Mouse (Mus musculus) forebrain, embryonic 13.5 days (tissue): Measurements from ENCODE around the gene Myh9. TPM values are rescaled to one million over a fixed set of nuclear protein-coding genes. Genes with fewer than 3 reads are reported as not detected.
A peak's percentile ranks its signal among the peaks of the same experiment; 100 is the strongest.

ENCODE experiments used
- ATAC-seq: fragments of 200-750 bp; cut with Nextera tagmentation; 2 replicates; pipeline ENCODE4 v1.8.0; 2017
- H3K27ac ChIP-seq: fragments of 300-500 bp; sonication (generic); 2 replicates; pipeline ENCODE4 v1.5.1; 2015; ENCODE audit warnings: inconsistent platforms, mild to moderate bottlenecking, moderate library complexity
- H3K27me3 ChIP-seq: fragments of 300-500 bp; sonication (generic); 2 replicates; pipeline ENCODE4 v1.6.1; 2015; ENCODE audit warnings: mild to moderate bottlenecking, inconsistent platforms
- H3K36me3 ChIP-seq: fragments of 300-500 bp; sonication (generic); 2 replicates; pipeline ENCODE4 v1.6.1; 2015; ENCODE audit warnings: mild to moderate bottlenecking, inconsistent platforms; ENCODE audit not compliant: poor library complexity, severe bottlenecking
- H3K4me1 ChIP-seq: fragments of 300-500 bp; sonication (generic); 2 replicates; pipeline ENCODE4 v1.6.1; 2015; ENCODE audit warnings: inconsistent platforms
- H3K4me2 ChIP-seq: fragments of 300-500 bp; sonication (generic); 2 replicates; pipeline ENCODE4 v1.6.1; 2015; ENCODE audit warnings: inconsistent platforms, mild to moderate bottlenecking, moderate library complexity
- H3K4me3 ChIP-seq: fragments of 300-500 bp; sonication (generic); 2 replicates; pipeline ENCODE4 v1.5.1; 2015; ENCODE audit warnings: mild to moderate bottlenecking, inconsistent platforms
- H3K9ac ChIP-seq: fragments of 300-500 bp; sonication (generic); 2 replicates; pipeline ENCODE4 v1.6.1; 2015; ENCODE audit warnings: mild to moderate bottlenecking, inconsistent platforms
- H3K9me3 ChIP-seq: fragments of 300-500 bp; sonication (generic); replicated peaks from 2 replicates; pipeline ENCODE4 v1.6.1; 2016; ENCODE audit warnings: inconsistent platforms
- WGBS: fragments of 180-500 bp; shearing (Covaris S2); methylation state at CpG from one replicate; pipeline ENCODE4 v1.1.7; 2015; 5-methylcytosine and 5-hydroxymethylcytosine counted together
- polyA plus RNA-seq: library from polyadenylated mRNA; unstranded; fragments of >200 nt; fragmentation: Nextera tagmentation; extraction: Ambion mirVana; gene quantifications from 2 replicates; pipeline ENCODE4 v1.2.1, GENCODE M21; 2015

Myh9 gene
- polyA plus RNA-seq, 1 experiment from 2014 or later: 13.4 TPM

DNA sequence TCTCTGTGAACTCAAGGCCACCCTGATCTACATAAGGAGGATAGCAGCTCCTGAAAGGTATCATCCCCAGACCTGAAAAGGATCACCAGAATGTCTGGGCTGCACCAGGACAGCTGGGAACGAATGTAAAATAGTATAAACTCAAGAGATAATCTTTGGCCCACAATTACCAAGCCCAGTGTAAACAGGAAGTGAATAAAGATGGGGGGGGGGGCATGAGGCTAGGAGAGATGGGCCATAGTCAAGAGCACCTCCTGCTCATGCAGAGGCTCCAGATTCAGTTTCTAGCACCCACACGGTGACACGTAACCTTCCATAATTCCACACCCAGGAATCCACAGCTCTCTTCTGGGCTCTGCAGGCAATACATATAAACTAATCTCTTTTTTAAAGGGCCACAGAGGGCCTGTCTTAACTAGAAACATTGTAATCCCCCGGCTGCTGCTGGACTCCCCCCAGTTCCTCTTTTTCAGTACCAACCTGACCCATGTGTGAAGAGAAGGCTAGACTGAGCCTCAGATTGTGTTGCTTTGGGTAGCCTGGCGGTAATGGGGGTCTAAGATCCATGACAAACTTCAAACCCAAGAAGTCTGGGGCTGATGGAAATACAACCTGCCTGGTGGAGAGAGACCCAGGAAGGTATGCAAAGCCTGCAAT is 11.4 kb downstream of the Myh9 start:
- ATAC-seq: no peak
- WGBS: 90% methylated on average over 5 of the region's 5 CpGs
- peaks cover 12% of the 10 kb centered on the region; the same call in 1 of the 2 replicates for H3K36me3 ChIP-seq
- H3K27ac ChIP-seq: no peak overlapping the region
- H3K27me3 ChIP-seq: no peaks in the 10 kb centered on the region
- no peak overlapping the region for H3K4me3 ChIP-seq
- no peak overlapping the region for H3K9ac ChIP-seq
- H3K4me2 ChIP-seq: no peak overlapping the region
- no peaks in the 10 kb centered on the region for H3K9me3 ChIP-seq
- H3K4me1 ChIP-seq: peaks cover 14% of the 10 kb centered on the region

DNA sequence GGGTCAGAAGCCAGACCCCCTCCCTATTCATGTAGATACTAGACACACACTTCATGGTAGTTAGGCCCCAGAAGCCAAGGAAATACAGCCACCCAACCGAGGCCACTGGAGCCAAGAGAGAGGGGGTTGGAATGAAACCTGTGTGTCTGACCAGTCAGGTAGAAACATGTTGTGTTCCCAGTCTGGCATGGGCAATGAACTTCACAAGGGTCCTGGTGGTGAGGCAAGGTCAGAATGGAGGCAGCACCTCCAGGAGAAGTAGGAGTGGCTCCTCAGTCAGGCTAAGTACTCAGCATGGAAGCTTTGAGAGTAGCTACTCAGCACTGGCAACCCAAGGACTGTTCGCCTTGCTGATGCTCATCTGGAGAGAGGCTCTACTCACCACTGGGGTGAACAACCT is 12.4 kb downstream of the Myh9 start:
- no peaks in the 10 kb centered on the region for H3K27me3 ChIP-seq
- H3K9me3 ChIP-seq: no peaks in the 10 kb centered on the region
- peaks cover 14% of the 10 kb centered on the region for H3K4me1 ChIP-seq
- H3K9ac ChIP-seq: no peak overlapping the region
- no peak overlapping the region for H3K4me2 ChIP-seq
- H3K36me3 ChIP-seq: peaks cover 12% of the 10 kb centered on the region; the same call in 1 of the 2 replicates
- no peak overlapping the region for H3K4me3 ChIP-seq
- WGBS: 65% methylated on average over 2 of the region's 2 CpGs
- H3K27ac ChIP-seq: no peak overlapping the region
- ATAC-seq: no peak

- 94% methylated on average over 6 of the region's 6 CpGs for WGBS
- H3K27ac ChIP-seq: no peak overlapping the region
- H3K9ac ChIP-seq: no peak overlapping the region
- H3K4me2 ChIP-seq: no peak overlapping the region
- H3K4me1 ChIP-seq: peaks cover 14% of the 10 kb centered on the region
- H3K9me3 ChIP-seq: no peaks in the 10 kb centered on the region
- peaks cover 12% of the 10 kb centered on the region; the same call in 1 of the 2 replicates for H3K36me3 ChIP-seq
- no peaks in the 10 kb centered on the region for H3K27me3 ChIP-seq
- ATAC-seq: no peak
- no peak overlapping the region for H3K4me3 ChIP-seq
Observed at GRCm38 (mm10) chr15:77828910-77829309, 13.1 kb downstream of the Myh9 start.

DNA sequence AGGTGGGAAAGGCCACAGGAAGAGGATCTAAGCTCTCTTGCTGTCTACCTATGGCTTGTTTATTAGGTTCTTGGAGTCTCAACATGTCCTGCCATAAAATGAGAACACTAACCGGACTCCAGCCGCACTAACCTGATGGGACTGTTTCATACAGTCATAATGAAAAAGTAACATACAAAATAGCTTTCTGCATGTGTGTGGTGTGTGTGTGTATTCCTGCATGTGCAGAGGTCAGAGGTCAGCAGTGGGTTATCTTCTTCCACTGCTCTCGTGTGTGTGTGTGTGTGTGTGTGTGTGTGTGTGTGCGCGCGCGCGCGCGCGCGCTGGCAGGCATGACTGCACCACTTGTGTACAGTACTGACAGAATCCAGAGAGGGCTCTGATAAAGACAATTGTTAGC is 13.7 kb downstream of the Myh9 start:
- peaks cover 18% of the 10 kb centered on the region for H3K4me1 ChIP-seq
- peaks cover 12% of the 10 kb centered on the region; the same call in 1 of the 2 replicates for H3K36me3 ChIP-seq
- 92% methylated on average over 12 of the region's 12 CpGs for whole genome bisulfite sequencing
- H3K4me2 ChIP-seq: no peak overlapping the region
- H3K27ac ChIP-seq: peak overlapping the region; percentile 25; the same call in 1 of the 2 replicates
- no peaks in the 10 kb centered on the region for H3K27me3 ChIP-seq
- no peak for ATAC-seq
- no peak overlapping the region for H3K4me3 ChIP-seq
- no peak overlapping the region for H3K9ac ChIP-seq
- H3K9me3 ChIP-seq: no peaks in the 10 kb centered on the region

DNA sequence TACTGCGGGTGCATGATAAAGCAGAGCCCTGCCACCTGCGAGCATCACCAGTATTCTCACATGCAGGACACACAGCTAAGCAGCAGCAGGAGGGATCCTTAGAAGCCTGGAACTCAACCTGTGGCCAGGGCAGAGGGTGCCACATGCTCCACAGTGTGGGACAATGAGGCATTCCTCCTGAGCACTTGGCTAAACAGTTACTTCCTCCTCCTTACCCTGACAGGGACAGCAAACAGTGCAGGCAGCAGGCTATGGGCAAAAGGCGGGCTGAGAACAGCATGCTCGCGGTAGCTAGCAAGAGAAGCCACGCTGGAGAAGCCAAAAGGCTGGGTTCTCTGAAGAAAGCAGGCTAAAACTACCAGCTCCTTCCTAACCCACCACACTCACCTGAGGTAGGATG is 14.2 kb downstream of the Myh9 start:
- 14% methylated on average over 6 of the region's 6 CpGs for WGBS
- ATAC-seq: no peak
- Histone ChIP-seq H3K9ac (no peak overlapping the region), H3K27ac (peak overlapping the region; percentile 25; the same call in 1 of the 2 replicates), H3K4me2 (no peak overlapping the region), H3K9me3 (no peaks in the 10 kb centered on the region), H3K4me1 (peaks cover 18% of the 10 kb centered on the region), H3K4me3 (no peak overlapping the region), H3K36me3 (peaks cover 12% of the 10 kb centered on the region; the same call in 1 of the 2 replicates), H3K27me3 (no peaks in the 10 kb centered on the region)

- WGBS: 16% methylated on average over 7 of the region's 7 CpGs
- no peak overlapping the region for H3K4me3 ChIP-seq
- H3K4me1 ChIP-seq: peaks cover 20% of the 10 kb centered on the region
- peak overlapping the region; percentile 35; the same call in 1 of the 2 replicates for H3K27ac ChIP-seq
- no peak overlapping the region for H3K9ac ChIP-seq
- no peaks in the 10 kb centered on the region for H3K9me3 ChIP-seq
- H3K4me2 ChIP-seq: no peak overlapping the region
- H3K27me3 ChIP-seq: no peaks in the 10 kb centered on the region
- no peak for ATAC-seq
- peaks cover 10% of the 10 kb centered on the region; the same call in 1 of the 2 replicates for H3K36me3 ChIP-seq
Observed at GRCm38 (mm10) chr15:77827379-77827778, 14.6 kb downstream of the Myh9 start.

- no peak overlapping the region for H3K4me2 ChIP-seq
- WGBS: 91% methylated on average over 1 of the region's 1 CpGs
- no peak overlapping the region for H3K9ac ChIP-seq
- H3K36me3 ChIP-seq: no peaks in the 10 kb centered on the region
- H3K27ac ChIP-seq: no peak overlapping the region
- no peak for ATAC-seq
- peaks cover 39% of the 10 kb centered on the region for H3K4me1 ChIP-seq
- no peaks in the 10 kb centered on the region for H3K27me3 ChIP-seq
- no peaks in the 10 kb centered on the region for H3K9me3 ChIP-seq
- H3K4me3 ChIP-seq: no peak overlapping the region
Observed at GRCm38 (mm10) chr15:77825382-77825781, 16.6 kb downstream of the Myh9 start.

DNA sequence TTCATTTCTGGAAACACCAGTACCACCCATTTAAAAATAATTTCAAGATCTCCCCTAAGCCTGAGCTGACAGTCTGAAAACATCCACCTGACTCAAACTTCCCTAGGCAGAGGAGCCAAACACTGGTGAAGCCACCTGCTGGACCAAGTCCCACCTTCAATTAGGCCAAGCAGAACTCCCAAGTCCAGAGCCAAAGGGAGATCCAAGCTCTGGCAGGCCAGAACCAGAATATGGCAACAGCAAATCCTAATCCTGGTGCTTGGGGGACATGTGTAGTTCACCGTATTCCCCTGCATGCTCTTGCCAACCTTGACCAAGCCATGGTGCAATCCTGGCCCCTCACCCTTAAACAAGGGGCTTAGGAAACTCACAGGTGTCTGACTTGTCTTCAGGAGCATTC is 17.7 kb downstream of the Myh9 start:
- no peaks in the 10 kb centered on the region for H3K27me3 ChIP-seq
- ATAC-seq: no peak
- H3K4me3 ChIP-seq: no peak overlapping the region
- H3K36me3 ChIP-seq: no peaks in the 10 kb centered on the region
- no peak overlapping the region for H3K4me2 ChIP-seq
- no peak overlapping the region for H3K9ac ChIP-seq
- H3K9me3 ChIP-seq: no peaks in the 10 kb centered on the region
- WGBS: 90% methylated on average over 1 of the region's 1 CpGs
- peaks cover 45% of the 10 kb centered on the region for H3K4me1 ChIP-seq
- no peak overlapping the region for H3K27ac ChIP-seq

GRCm38 (mm10) chr15:77823634-77824033 is 18.3 kb downstream of the Myh9 start:
- peaks cover 45% of the 10 kb centered on the region for H3K4me1 ChIP-seq
- 78% methylated on average over 3 of the region's 3 CpGs for WGBS

GRCm38 (mm10) chr15:77823196-77823595 is 18.8 kb downstream of the Myh9 start:
- Histone ChIP-seq H3K9me3 (no peaks in the 10 kb centered on the region), H3K4me2 (no peak overlapping the region), H3K4me3 (no peak overlapping the region), H3K36me3 (no peaks in the 10 kb centered on the region), H3K4me1 (peaks cover 45% of the 10 kb centered on the region), H3K27me3 (no peaks in the 10 kb centered on the region), H3K9ac (0 out of 2 replicates have a peak overlapping the region, but pooled peaks have one; percentile 12), H3K27ac (no peak overlapping the region)
- ATAC-seq: no peak
- WGBS: 77% methylated on average over 6 of the region's 6 CpGs

More at GRCm38 (mm10) chr15:77823634-77824033, 18.3 kb downstream of the Myh9 start:
- Histone ChIP-seq H3K4me3 (no peak overlapping the region), H3K36me3 (no peaks in the 10 kb centered on the region), H3K9ac (no peak overlapping the region), H3K9me3 (no peaks in the 10 kb centered on the region), H3K27ac (no peak overlapping the region), H3K4me2 (no peak overlapping the region), H3K27me3 (no peaks in the 10 kb centered on the region)
- ATAC-seq: no peak

GRCm38 (mm10) chr15:77822671-77823070 is 19.3 kb downstream of the Myh9 start:
- Histone ChIP-seq H3K4me1 (peaks cover 43% of the 10 kb centered on the region), H3K4me3 (no peak overlapping the region), H3K9me3 (no peaks in the 10 kb centered on the region), H3K36me3 (no peaks in the 10 kb centered on the region), H3K27ac (no peak overlapping the region), H3K4me2 (no peak overlapping the region), H3K27me3 (no peaks in the 10 kb centered on the region), H3K9ac (no peak overlapping the region)
- ATAC-seq: no peak
- WGBS: 75% methylated on average over 2 of the region's 2 CpGs

DNA sequence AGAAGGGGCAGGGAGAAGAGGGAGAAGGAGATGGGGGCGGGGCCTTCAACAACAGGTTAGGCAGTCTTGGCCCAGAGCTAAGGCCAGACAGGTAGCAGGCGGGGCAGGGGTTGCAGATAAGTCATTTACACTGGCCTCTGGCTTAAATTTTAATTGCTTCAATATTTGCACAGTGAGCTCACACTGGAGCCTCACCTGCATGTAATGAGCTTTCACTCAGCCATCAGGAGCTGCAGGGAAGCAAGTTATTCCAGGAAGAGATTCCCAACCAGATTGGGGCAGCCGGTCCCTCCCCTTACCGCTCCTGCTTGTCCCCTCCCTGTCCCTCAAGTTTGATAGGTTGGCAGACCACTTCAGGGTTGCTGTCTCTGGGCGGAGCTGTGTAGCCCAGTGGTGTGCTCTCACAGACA is 19.9 kb downstream of the Myh9 start:
- no peak overlapping the region for H3K9ac ChIP-seq
- no peak overlapping the region for H3K4me3 ChIP-seq
- 56% methylated on average over 5 of the region's 5 CpGs for WGBS
- H3K4me1 ChIP-seq: peaks cover 43% of the 10 kb centered on the region
- H3K4me2 ChIP-seq: no peak overlapping the region
- no peak overlapping the region for H3K27ac ChIP-seq
- no peaks in the 10 kb centered on the region for H3K27me3 ChIP-seq
- H3K36me3 ChIP-seq: no peaks in the 10 kb centered on the region
- no peak for ATAC-seq
- H3K9me3 ChIP-seq: no peaks in the 10 kb centered on the region

DNA sequence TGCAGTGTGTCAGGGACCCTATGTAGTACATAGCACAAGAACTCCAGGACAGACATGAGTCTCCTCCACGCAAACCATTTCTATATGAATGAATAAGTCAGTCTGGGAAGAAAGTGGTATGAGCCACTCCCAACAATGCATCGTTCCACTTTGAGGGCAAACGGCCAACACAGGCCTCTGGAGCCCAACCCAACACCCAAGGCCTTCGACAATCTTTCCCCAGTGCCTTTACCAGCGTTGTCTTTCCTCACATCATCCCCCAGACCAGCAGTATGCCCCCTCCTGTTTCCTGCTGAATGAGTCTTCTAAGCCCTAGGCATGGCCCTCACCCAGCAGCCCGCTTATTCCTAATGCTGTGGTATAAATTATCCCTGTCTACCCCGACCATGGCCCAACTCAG is 20.6 kb downstream of the Myh9 start:
- H3K4me2 ChIP-seq: no peak overlapping the region
- no peaks in the 10 kb centered on the region for H3K27me3 ChIP-seq
- H3K4me1 ChIP-seq: peaks cover 41% of the 10 kb centered on the region
- no peak overlapping the region for H3K27ac ChIP-seq
- 68% methylated on average over 7 of the region's 7 CpGs for WGBS
- no peaks in the 10 kb centered on the region for H3K36me3 ChIP-seq
- no peak overlapping the region for H3K4me3 ChIP-seq
- ATAC-seq: no peak
- no peaks in the 10 kb centered on the region for H3K9me3 ChIP-seq
- H3K9ac ChIP-seq: no peak overlapping the region
